Mouse (Mus musculus) testis, adult 2 months (tissue): ENCODE data around the gene Slco3a1.

ENCODE experiments used
- CTCF ChIP-seq: fragments of 200-500 bp; IDR thresholded peaks from 2 replicates; pipeline ENCODE4 v1.5.1; 2012; ENCODE audit warnings: low read depth, mild to moderate bottlenecking, inconsistent platforms, low read length, moderate library complexity; ENCODE audit not compliant: control insufficient read depth, insufficient read depth, insufficient replicate concordance
- POLR2A ChIP-seq: fragments of 200-500 bp; IDR thresholded peaks from 2 replicates; pipeline ENCODE4 v1.6.1; 2012; ENCODE audit warnings: low read depth, mild to moderate bottlenecking, inconsistent platforms, low read length, moderate library complexity; ENCODE audit not compliant: control insufficient read depth

DNA sequence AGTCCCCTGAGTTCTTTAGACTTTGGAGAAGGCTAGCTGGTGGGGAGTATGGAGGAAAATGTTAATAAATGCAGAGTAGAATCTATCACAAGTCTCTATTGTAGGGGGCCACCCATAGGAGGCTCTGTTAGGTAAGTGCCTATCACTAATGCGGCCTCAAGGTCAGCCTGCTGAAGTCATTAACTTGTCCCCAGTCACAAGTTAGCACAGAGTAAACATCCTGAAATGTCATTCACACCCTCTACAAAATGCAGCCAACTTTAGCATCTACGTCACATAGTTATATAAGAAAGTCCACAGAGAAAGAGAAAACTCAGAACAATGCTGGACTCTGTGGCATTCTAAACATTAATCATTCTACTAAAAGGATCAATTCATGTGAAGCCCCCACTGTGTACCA is 173.5 kb downstream of the Slco3a1 start:
- TF ChIP-seq CTCF (no peak), POLR2A (no peak)
